Mouse (Mus musculus): ENCODE measurements at regions not wholly inside any gene's neighbourhood (a gene's known extent, or its start where the extent isn't known, plus 50 kb on each side); places are given as distances from the start of the nearest gene placed in this dataset. TPM values are rescaled to one million over a fixed set of nuclear protein-coding genes. Genes with fewer than 3 reads are reported as not detected.

Small RNA genes lying in the stretch of these regions (microRNA-seq; reads per million reads assigned to microRNA genes)
- gene Mir5118 (ENCODE audit: borderline number of aligned reads), result not detected
